Mouse (Mus musculus) neural tube, embryonic 11.5 days (tissue): ENCODE data around the gene Tppp3. TPM values are rescaled to one million over a fixed set of nuclear protein-coding genes. Genes with fewer than 3 reads are reported as not detected.

Experiments
- ATAC-seq: fragments of 200-750 bp; cut with Nextera tagmentation; 2 replicates; pipeline ENCODE4 v1.8.0; 2017; ENCODE audit warnings: moderate number of reproducible peaks, mild to moderate bottlenecking, moderate TSS enrichment, moderate library complexity; ENCODE audit not compliant: insufficient read depth, low FRiP score, low TSS enrichment
- DNase-seq: peaks from one replicate; pipeline ENCODE4 v3.0.0-alpha.2; 2015; ENCODE audit warnings: low spot score
- H3K27ac ChIP-seq: fragments of 300-500 bp; sonication (generic); 2 replicates; pipeline ENCODE4 v1.5.1; 2014; ENCODE audit warnings: low read depth, mild to moderate bottlenecking, low read length
- H3K27me3 ChIP-seq: fragments of 300-500 bp; sonication (generic); 2 replicates; pipeline ENCODE4 v1.6.1; 2014; ENCODE audit warnings: mild to moderate bottlenecking, low read length, mixed read lengths; ENCODE audit not compliant: control insufficient read depth, insufficient read depth
- H3K36me3 ChIP-seq: fragments of 300-500 bp; sonication (generic); 2 replicates; pipeline ENCODE4 v1.6.1; 2014; ENCODE audit warnings: mild to moderate bottlenecking, low read length, moderate library complexity, mixed read lengths; ENCODE audit not compliant: control insufficient read depth, insufficient read depth
- H3K4me1 ChIP-seq: fragments of 300-500 bp; sonication (generic); 2 replicates; pipeline ENCODE4 v1.6.1; 2014; ENCODE audit warnings: low read length, mixed read lengths; ENCODE audit not compliant: control insufficient read depth, insufficient read depth
- H3K4me2 ChIP-seq: fragments of 300-500 bp; sonication (generic); 2 replicates; pipeline ENCODE4 v1.6.1; 2014; ENCODE audit warnings: low read depth, mild to moderate bottlenecking, moderate library complexity
- H3K4me3 ChIP-seq: fragments of 300-500 bp; sonication (generic); 2 replicates; pipeline ENCODE4 v1.5.1; 2014; ENCODE audit warnings: low read depth, low read length
- H3K9ac ChIP-seq: fragments of 300-500 bp; sonication (generic); 2 replicates; pipeline ENCODE4 v1.6.1; 2014; ENCODE audit warnings: mild to moderate bottlenecking, low read length
- H3K9me3 ChIP-seq: fragments of 300-500 bp; sonication (generic); 2 replicates; pipeline ENCODE4 v1.6.1; 2016; ENCODE audit warnings: low read length; ENCODE audit not compliant: control insufficient read depth
- WGBS: fragments of 180-500 bp; shearing (Covaris S2); extraction: QIAGEN DNeasy Blood & Tissue Kit; methylation state at CpG from one replicate; pipeline ENCODE4 v1.1.7; 2014; 5-methylcytosine and 5-hydroxymethylcytosine counted together
- polyA plus RNA-seq: library from polyadenylated mRNA; unstranded; fragments of >200 nt; fragmentation: Nextera tagmentation; extraction: Ambion mirVana; gene quantifications from 2 replicates; pipeline ENCODE4 v1.2.1, GENCODE M21; 2014

Gene Tppp3
- polyA plus RNA-seq, 1 experiment from 2014 or later: 229 TPM

- 88% methylated on average over 5 of the region's 5 CpGs for WGBS
- ATAC-seq: no peak
- no peaks in the 10 kb centered on the region for H3K9me3 ChIP-seq
- DNase-seq: no peak
- no peak overlapping the region for H3K4me2 ChIP-seq
- H3K27ac ChIP-seq: no peak overlapping the region
- no peaks in the 10 kb centered on the region for H3K4me1 ChIP-seq
- H3K27me3 ChIP-seq: no peaks in the 10 kb centered on the region
- no peaks in the 10 kb centered on the region for H3K36me3 ChIP-seq
- no peak overlapping the region for H3K9ac ChIP-seq
- no peak overlapping the region for H3K4me3 ChIP-seq
Observed at GRCm38 (mm10) chr8:105437078-105437748, 34.1 kb downstream of the Tppp3 start.

- Histone ChIP-seq H3K36me3 (no peaks in the 10 kb centered on the region), H3K4me1 (no peaks in the 10 kb centered on the region), H3K9me3 (no peaks in the 10 kb centered on the region), H3K4me3 (no peak overlapping the region), H3K27me3 (no peaks in the 10 kb centered on the region), H3K9ac (no peak overlapping the region), H3K27ac (no peak overlapping the region), H3K4me2 (no peak overlapping the region)
- ATAC-seq (no peak), DNase-seq (no peak)
- WGBS: 76% methylated on average over 5 of the region's 5 CpGs
Observed at GRCm38 (mm10) chr8:105436218-105436617, 35.1 kb downstream of the Tppp3 start.

GRCm38 (mm10) chr8:105434136-105434535 lies 37.2 kb downstream of the Tppp3 start:
- Histone ChIP-seq H3K36me3 (no peaks in the 10 kb centered on the region), H3K27ac (no peak overlapping the region), H3K4me1 (no peaks in the 10 kb centered on the region), H3K4me3 (no peak overlapping the region), H3K4me2 (no peak overlapping the region), H3K9me3 (no peaks in the 10 kb centered on the region), H3K27me3 (no peaks in the 10 kb centered on the region), H3K9ac (no peak overlapping the region)
- 74% methylated on average over 5 of the region's 5 CpGs for WGBS
- ATAC-seq (no peak), DNase-seq (no peak)

- Histone ChIP-seq H3K4me1 (no peaks in the 10 kb centered on the region), H3K9me3 (no peaks in the 10 kb centered on the region), H3K27ac (no peak overlapping the region), H3K27me3 (no peaks in the 10 kb centered on the region), H3K4me2 (no peak overlapping the region), H3K36me3 (no peaks in the 10 kb centered on the region), H3K9ac (no peak overlapping the region), H3K4me3 (no peak overlapping the region)
- ATAC-seq: no peak
- whole genome bisulfite sequencing: 54% methylated on average over 5 of the region's 5 CpGs
- DNase-seq: no peak
Observed at GRCm38 (mm10) chr8:105433511-105433910, 37.8 kb downstream of the Tppp3 start.

GRCm38 (mm10) chr8:105433021-105433420 lies 38.3 kb downstream of the Tppp3 start:
- DNase-seq: no peak
- Histone ChIP-seq H3K4me1 (no peaks in the 10 kb centered on the region), H3K36me3 (no peaks in the 10 kb centered on the region), H3K9ac (no peak overlapping the region), H3K9me3 (no peaks in the 10 kb centered on the region), H3K27me3 (no peaks in the 10 kb centered on the region), H3K4me2 (no peak overlapping the region), H3K27ac (no peak overlapping the region), H3K4me3 (no peak overlapping the region)
- WGBS: 59% methylated on average over 6 of the region's 6 CpGs
- no peak for ATAC-seq

GRCm38 (mm10) chr8:105431743-105432515 lies 39.4 kb downstream of the Tppp3 start:
- WGBS: 49% methylated on average over 7 of the region's 7 CpGs
- H3K27ac ChIP-seq: no peak overlapping the region
- no peak for DNase-seq

GRCm38 (mm10) chr8:105426878-105427277 lies 44.4 kb downstream of the Tppp3 start:
- no peak for DNase-seq
- Histone ChIP-seq H3K4me1 (no peaks in the 10 kb centered on the region), H3K4me3 (no peak overlapping the region), H3K27ac (no peak overlapping the region), H3K9ac (no peak overlapping the region), H3K4me2 (no peak overlapping the region), H3K27me3 (no peaks in the 10 kb centered on the region), H3K9me3 (no peaks in the 10 kb centered on the region), H3K36me3 (no peaks in the 10 kb centered on the region)
- WGBS: 83% methylated on average over 6 of the region's 6 CpGs
- ATAC-seq: no peak

More at GRCm38 (mm10) chr8:105431743-105432515, 39.4 kb downstream of the Tppp3 start:
- Histone ChIP-seq H3K9me3 (no peaks in the 10 kb centered on the region), H3K36me3 (no peaks in the 10 kb centered on the region), H3K27me3 (no peaks in the 10 kb centered on the region), H3K9ac (no peak overlapping the region), H3K4me3 (no peak overlapping the region), H3K4me1 (no peaks in the 10 kb centered on the region), H3K4me2 (no peak overlapping the region)
- ATAC-seq: no peak

- no peak for ATAC-seq
- 64% methylated on average over 1 of the region's 1 CpGs for WGBS
- no peak overlapping the region for H3K9ac ChIP-seq
- H3K4me2 ChIP-seq: no peak overlapping the region
- H3K9me3 ChIP-seq: no peaks in the 10 kb centered on the region
- H3K4me3 ChIP-seq: no peak overlapping the region
- no peaks in the 10 kb centered on the region for H3K4me1 ChIP-seq
- no peak overlapping the region for H3K27ac ChIP-seq
- no peak for DNase-seq
- no peaks in the 10 kb centered on the region for H3K27me3 ChIP-seq
- no peaks in the 10 kb centered on the region for H3K36me3 ChIP-seq
Observed at GRCm38 (mm10) chr8:105422006-105422405, 49.3 kb downstream of the Tppp3 start.

- WGBS: 89% methylated on average over 4 of the region's 4 CpGs
Observed at GRCm38 (mm10) chr8:105419800-105420199, 51.5 kb downstream of the Tppp3 start.

More at GRCm38 (mm10) chr8:105419800-105420199, 51.5 kb downstream of the Tppp3 start:
- DNase-seq (no peak), ATAC-seq (no peak)
- H3K9me3 ChIP-seq: no peaks in the 10 kb centered on the region
- H3K27ac ChIP-seq: no peak overlapping the region
- H3K27me3 ChIP-seq: 0 out of 2 replicates have a peak, but pooled peaks cover 4% of the 10 kb centered on the region
- no peak overlapping the region for H3K4me3 ChIP-seq
- no peak overlapping the region for H3K4me2 ChIP-seq
- no peaks in the 10 kb centered on the region for H3K36me3 ChIP-seq
- no peak overlapping the region for H3K9ac ChIP-seq
- no peaks in the 10 kb centered on the region for H3K4me1 ChIP-seq
